15 mouse cellular contexts compared by ENCODE assay signal in genomic region chr10:122742136-122742535, GRCm38 (mm10).
"Had no signal": no experiment of that assay in that cellular context is flagged by ENCODE, and none has a peak within 500 bp of the region (broad histone marks: within the 10 kb centered on the region; RNA-seq: fewer than 3 reads in every experiment).

No protein-coding gene starts in this region.

- H3K4me3 ChIP-seq: kidney, embryonic 15.5 days; limb, embryonic 15.5 days; liver, embryonic 12.5 days; midbrain, embryonic 10.5 days; neural tube, embryonic 13.5 days had no signal

- H3K27me3 ChIP-seq: kidney, embryonic 15.5 days; limb, embryonic 15.5 days; liver, embryonic 12.5 days; neural tube, embryonic 13.5 days had no signal

- H3K9ac ChIP-seq: kidney, embryonic 15.5 days; limb, embryonic 15.5 days; liver, embryonic 12.5 days; lung, embryonic 14.5 days; neural tube, embryonic 13.5 days had no signal

- DNase-seq: kidney, adult 2 months; kidney, postnatal 14 days; layer of hippocampus, adult 9-11 months; layer of hippocampus, postnatal 36 days; lung, embryonic 14.5 days; lung, postnatal 10 days; lung, postnatal 4 days; midbrain, embryonic 14.5 days; right cerebral cortex, postnatal 14 days had no signal

- ATAC-seq: intestine, embryonic 16.5 days; liver, embryonic 12.5 days had no signal

- H3K4me2 ChIP-seq: kidney, embryonic 15.5 days; limb, embryonic 15.5 days; liver, embryonic 12.5 days; lung, embryonic 14.5 days; neural tube, embryonic 13.5 days had no signal

- H3K9me3 ChIP-seq: kidney, embryonic 15.5 days; limb, embryonic 15.5 days; liver, embryonic 12.5 days; midbrain, embryonic 10.5 days; neural tube, embryonic 13.5 days had no signal

- H3K36me3 ChIP-seq: kidney, embryonic 15.5 days; limb, embryonic 15.5 days; liver, embryonic 12.5 days; midbrain, embryonic 10.5 days; neural tube, embryonic 13.5 days had no signal

- H3K27ac ChIP-seq: kidney, embryonic 15.5 days; limb, embryonic 15.5 days; liver, embryonic 12.5 days; midbrain, embryonic 10.5 days; neural tube, embryonic 13.5 days had no signal

- H3K4me1 ChIP-seq: limb, embryonic 15.5 days; liver, embryonic 12.5 days had no signal
